Mouse (Mus musculus) liver, postnatal 0 days (tissue): ENCODE results near the gene Wrb.

Source experiments
- CTCF ChIP-seq: sonication (generic); IDR thresholded peaks from 2 replicates; pipeline ENCODE4 v1.5.1; 2016; ENCODE audit warnings: antibody characterized with exemption, low read depth
- EP300 ChIP-seq: IDR thresholded peaks from 2 replicates; pipeline ENCODE4 v1.6.1; 2016; ENCODE audit warnings: antibody characterized with exemption, low read depth, mild to moderate bottlenecking

GRCm38 (mm10) chr16:96165723-96166264 is 20.6 kb downstream of the Wrb start:
- TF ChIP-seq CTCF (no peak), EP300 (no peak)
